Mouse (Mus musculus) C2C12 (cell line): Measurements from ENCODE around the gene Copg1.

ENCODE experiments used
- CTCF ChIP-seq: IDR thresholded peaks from one replicate; pipeline ENCODE4 v1.5.1; 2011; ENCODE audit not compliant: control insufficient read depth, insufficient read depth, insufficient read length
- MAX ChIP-seq: IDR thresholded peaks from one replicate; pipeline ENCODE4 v1.6.1; 2011; ENCODE audit warnings: mild to moderate bottlenecking, control low read depth
- MYOD1 ChIP-seq: IDR thresholded peaks from one replicate; pipeline ENCODE4 v1.6.1; 2011; ENCODE audit warnings: low read depth; ENCODE audit not compliant: control insufficient read depth, insufficient read length
- MYOG ChIP-seq: IDR thresholded peaks from one replicate; pipeline ENCODE4 v1.6.1; 2011; ENCODE audit not compliant: control insufficient read depth, insufficient read length; ENCODE audit errors: extremely low read depth

DNA sequence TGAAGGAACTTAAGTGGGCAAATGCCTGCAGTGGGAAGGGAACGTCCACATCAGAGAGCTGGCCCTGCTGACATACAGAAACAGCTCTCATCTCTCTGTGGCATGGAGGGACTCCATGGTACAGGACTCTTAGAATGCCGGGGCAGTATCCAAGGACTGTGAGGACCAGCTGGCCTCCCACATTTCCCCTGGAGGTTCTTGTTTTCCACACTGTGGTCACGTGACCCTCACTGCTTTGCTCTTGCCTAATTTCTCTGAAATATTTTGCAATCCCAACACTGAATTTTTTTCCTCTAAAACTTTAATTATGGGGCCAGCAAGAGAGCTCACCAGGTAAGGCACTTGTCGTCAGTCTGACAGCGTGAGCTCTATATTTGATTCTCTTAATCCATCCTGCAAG lies 47.4 kb downstream of the Copg1 start:
- TF ChIP-seq CTCF (no peak), MAX (no peak), MYOD1 (no peak), MYOG (no peak)
